Mouse (Mus musculus) forebrain, embryonic 16.5 days (tissue): Measurements from ENCODE around the gene Ttc30a1. TPM values are rescaled to one million over a fixed set of nuclear protein-coding genes. Genes with fewer than 3 reads are reported as not detected.
A peak's percentile ranks its signal among the peaks of the same experiment; 100 is the strongest.
"Not testable (repeated sequence)": the region's sequence is repeated elsewhere in the genome, so short reads cannot be mapped to it uniquely, and the experiment has no call there.

Experiments
- ATAC-seq: fragments of 200-750 bp; cut with Nextera tagmentation; 2 replicates; pipeline ENCODE4 v1.8.0; 2017; ENCODE audit warnings: mild to moderate bottlenecking, moderate library complexity
- H3K27ac ChIP-seq: fragments of 300-500 bp; sonication (generic); 2 replicates; pipeline ENCODE4 v1.5.1; 2014; ENCODE audit warnings: low read length, control low read depth
- H3K27me3 ChIP-seq: fragments of 300-500 bp; sonication (generic); replicated peaks from 2 replicates; pipeline ENCODE4 v1.6.1; 2014; ENCODE audit warnings: low read length; ENCODE audit not compliant: control insufficient read depth, insufficient read depth
- H3K36me3 ChIP-seq: fragments of 300-500 bp; sonication (generic); 2 replicates; pipeline ENCODE4 v1.6.1; 2014; ENCODE audit not compliant: control insufficient read depth, insufficient read depth
- H3K4me1 ChIP-seq: fragments of 300-500 bp; sonication (generic); replicated peaks from 2 replicates; pipeline ENCODE4 v1.6.1; 2014; ENCODE audit warnings: low read length; ENCODE audit not compliant: control insufficient read depth, insufficient read depth
- H3K4me2 ChIP-seq: fragments of 300-500 bp; sonication (generic); 2 replicates; pipeline ENCODE4 v1.6.1; 2014; ENCODE audit warnings: mild to moderate bottlenecking, low read length, control low read depth
- H3K4me3 ChIP-seq: fragments of 300-500 bp; sonication (generic); replicated peaks from 2 replicates; pipeline ENCODE4 v1.5.1; 2014; ENCODE audit warnings: mild to moderate bottlenecking, low read length, control low read depth
- H3K9ac ChIP-seq: fragments of 300-500 bp; sonication (generic); replicated peaks from 2 replicates; pipeline ENCODE4 v1.6.1; 2014; ENCODE audit warnings: low read depth, low read length, control low read depth
- H3K9me3 ChIP-seq: fragments of 300-500 bp; sonication (generic); 2 replicates; pipeline ENCODE4 v1.6.1; 2016; ENCODE audit warnings: low read length; ENCODE audit not compliant: control insufficient read depth
- WGBS: fragments of 180-500 bp; shearing (Covaris S2); extraction: QIAGEN DNeasy Blood & Tissue Kit; methylation state at CpG from one replicate; pipeline ENCODE4 v1.1.7; 2014; 5-methylcytosine and 5-hydroxymethylcytosine counted together
- polyA plus RNA-seq: library from polyadenylated mRNA; unstranded; fragments of >200 nt; fragmentation: Nextera tagmentation; extraction: Ambion mirVana; gene quantifications from 2 replicates; pipeline ENCODE4 v1.2.1, GENCODE M21; 2015

Gene Ttc30a1
- polyA plus RNA-seq, 1 experiment from 2014 or later = 7.4 TPM

DNA sequence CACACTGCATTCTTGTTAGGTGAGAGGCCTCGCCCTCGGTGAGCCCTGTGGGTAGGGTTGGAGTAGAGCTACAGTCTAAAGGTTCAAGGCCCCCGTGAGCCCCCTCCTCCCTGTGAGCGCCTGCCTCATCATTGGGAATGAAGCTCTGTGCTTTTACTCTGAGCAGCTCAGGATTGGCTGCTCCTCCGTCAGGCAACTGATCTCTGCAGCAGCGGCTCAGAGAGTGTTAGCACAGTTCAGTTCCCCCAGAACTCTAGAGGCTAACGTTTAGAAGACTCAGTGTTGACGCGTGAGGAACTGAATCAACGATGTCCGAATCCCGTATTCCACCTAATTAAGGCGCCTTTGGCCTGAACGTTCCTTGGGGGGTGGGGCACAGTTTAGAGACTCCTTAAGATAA is 26.1 kb downstream of the Ttc30a1 start:
- Histone ChIP-seq H3K4me1 (peaks cover 29% of the 10 kb centered on the region), H3K36me3 (no peaks in the 10 kb centered on the region), H3K27me3 (no peaks in the 10 kb centered on the region), H3K9me3 (no peaks in the 10 kb centered on the region), H3K27ac (no peak overlapping the region), H3K4me3 (no peak overlapping the region), H3K4me2 (no peak overlapping the region), H3K9ac (no peak overlapping the region)
- 48% methylated on average over 14 of the region's 14 CpGs for WGBS
- ATAC-seq = no peak

DNA sequence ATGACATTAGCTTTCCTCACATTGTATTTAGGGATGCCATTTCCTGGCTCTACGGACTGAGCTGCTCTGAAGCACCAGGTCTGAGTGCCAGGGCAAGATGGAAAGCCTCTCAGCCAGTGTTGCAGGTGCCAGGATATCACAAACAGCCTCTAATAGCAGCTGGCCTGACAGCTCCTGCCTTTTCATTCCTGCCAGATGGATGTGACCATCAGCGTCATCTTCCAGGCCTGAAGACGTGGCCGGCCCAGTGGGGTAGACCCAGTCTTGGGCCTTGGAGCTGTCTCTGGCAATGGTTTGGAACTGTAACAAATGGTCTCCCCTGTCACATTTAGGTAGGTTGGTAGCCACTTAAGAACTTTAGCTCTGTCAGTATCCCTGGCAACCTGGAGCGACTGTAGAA is 28.4 kb downstream of the Ttc30a1 start:
- no peaks in the 10 kb centered on the region for H3K9me3 ChIP-seq
- H3K9ac ChIP-seq = no peak overlapping the region
- H3K4me2 ChIP-seq = no peak overlapping the region
- whole genome bisulfite sequencing = 86% methylated on average over 5 of the region's 5 CpGs
- no peak for ATAC-seq
- H3K27me3 ChIP-seq = no peaks in the 10 kb centered on the region
- H3K27ac ChIP-seq = no peak overlapping the region
- no peaks in the 10 kb centered on the region for H3K36me3 ChIP-seq
- no peak overlapping the region for H3K4me3 ChIP-seq
- peaks cover 7% of the 10 kb centered on the region; the same call in 1 of the 2 replicates for H3K4me1 ChIP-seq

DNA sequence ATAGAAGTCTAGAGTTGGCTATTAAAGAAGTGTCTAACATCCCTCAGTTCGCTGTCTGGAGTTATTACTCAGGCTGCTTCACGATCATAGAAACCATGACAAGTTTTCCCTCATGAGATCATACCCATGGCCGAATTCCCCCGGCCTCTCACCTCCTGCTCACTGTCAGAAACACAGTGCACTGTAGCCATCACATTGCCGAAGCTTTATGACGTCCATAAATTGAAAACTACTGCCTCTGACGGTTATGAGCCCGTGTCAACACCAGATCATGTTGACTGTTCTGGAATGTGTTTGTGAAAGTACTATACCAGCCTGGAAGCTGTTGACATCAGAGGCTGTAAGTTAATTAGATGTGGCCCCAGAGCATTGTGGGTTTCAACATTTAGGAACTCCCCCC is 31.1 kb downstream of the Ttc30a1 start:
- no peak overlapping the region for H3K4me2 ChIP-seq
- no peak for ATAC-seq
- no peaks in the 10 kb centered on the region for H3K4me1 ChIP-seq
- H3K27me3 ChIP-seq = no peaks in the 10 kb centered on the region
- H3K4me3 ChIP-seq = no peak overlapping the region
- no peak overlapping the region for H3K27ac ChIP-seq
- no peaks in the 10 kb centered on the region for H3K9me3 ChIP-seq
- no peak overlapping the region for H3K9ac ChIP-seq
- WGBS = 93% methylated on average over 8 of the region's 8 CpGs
- no peaks in the 10 kb centered on the region for H3K36me3 ChIP-seq

- no peaks in the 10 kb centered on the region for H3K9me3 ChIP-seq
- WGBS = 4% methylated on average over 35 of the region's 42 CpGs
- H3K27ac ChIP-seq = peak within 1 kb of the TSS; percentile 92
- peak; percentile 92 for ATAC-seq
- H3K27me3 ChIP-seq = no peaks in the 10 kb centered on the region
- H3K4me3 ChIP-seq = peak within 1 kb of the TSS; percentile 60
- peak within 1 kb of the TSS; percentile 69 for H3K4me2 ChIP-seq
- peaks cover 6% of the 10 kb centered on the region for H3K4me1 ChIP-seq
- no peaks in the 10 kb centered on the region for H3K36me3 ChIP-seq
- H3K9ac ChIP-seq = peak within 1 kb of the TSS; percentile 66
Observed at GRCm38 (mm10) chr2:75938117-75939063, 43.4 kb downstream of the Ttc30a1 start, which contains the start of gene Ttc30b. TSS of gene Ttc30b (minus strand) at chr2:75938585.

DNA sequence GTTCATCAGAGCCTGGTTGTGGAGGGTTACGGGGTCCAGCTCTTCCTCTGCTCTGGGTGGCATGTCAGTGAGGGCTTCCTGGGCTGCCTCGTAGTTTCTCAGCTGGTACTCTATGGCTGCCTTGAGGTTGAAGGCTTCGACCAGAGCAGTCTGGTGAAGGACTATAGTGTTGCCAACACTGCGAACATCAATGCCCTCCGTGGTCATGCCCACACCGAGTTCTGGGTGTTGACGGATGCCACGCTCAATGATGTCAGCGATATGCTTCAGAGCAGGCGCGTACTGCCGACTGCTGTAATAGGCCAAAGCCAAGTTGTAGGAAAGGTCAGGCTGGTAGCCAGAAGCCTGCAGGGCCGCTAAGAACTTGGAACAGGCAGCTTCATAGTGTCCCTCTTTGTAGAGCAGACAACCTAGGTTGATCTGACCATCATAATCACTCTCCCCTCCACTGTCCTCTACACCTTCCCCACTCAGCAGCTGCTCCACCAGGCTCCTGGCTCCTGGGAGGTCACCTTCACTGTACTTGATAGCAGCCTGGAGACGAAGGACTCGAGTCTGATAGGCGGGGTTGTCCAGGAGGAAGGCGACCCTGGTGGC is 44.1 kb downstream of the Ttc30a1 start:
- ATAC-seq = peak; percentile 29
- H3K4me1 ChIP-seq, H3K36me3 ChIP-seq, H3K27me3 ChIP-seq, H3K27ac ChIP-seq, H3K9me3 ChIP-seq: not testable (repeated sequence)
- WGBS = 65% methylated on average over 14 of the region's 17 CpGs
- Histone ChIP-seq H3K4me2 (peak overlapping the region; percentile 69), H3K4me3 (peak overlapping the region; percentile 60), H3K9ac (peak overlapping the region; percentile 66)

DNA sequence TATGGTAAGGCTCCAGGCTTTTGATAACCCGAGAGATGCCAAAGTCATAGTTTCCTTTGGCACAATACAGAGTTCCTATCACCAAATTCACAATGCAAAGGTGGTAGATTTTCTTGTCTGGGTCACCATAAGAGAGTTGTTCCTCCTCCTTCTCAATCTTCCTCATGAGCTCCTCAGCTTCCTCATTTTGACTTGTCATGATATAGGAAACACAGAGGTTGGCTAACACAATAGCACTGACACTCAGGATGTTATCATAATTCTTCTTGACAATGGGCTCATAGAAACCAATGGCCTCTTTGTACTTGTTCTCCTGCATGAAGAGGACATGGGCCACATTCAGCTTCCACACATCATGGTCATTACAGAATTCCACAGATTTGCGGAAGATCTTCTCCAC is 45.1 kb downstream of the Ttc30a1 start:
- not testable (repeated sequence) for H3K4me3 ChIP-seq, H3K36me3 ChIP-seq, ATAC-seq, H3K9me3 ChIP-seq, H3K4me1 ChIP-seq, H3K27me3 ChIP-seq, H3K27ac ChIP-seq, H3K9ac ChIP-seq, H3K4me2 ChIP-seq
- 86% methylated on average over 2 of the region's 2 CpGs for WGBS

GRCm38 (mm10) chr2:75933541-75933940 is 48.2 kb downstream of the Ttc30a1 start:
- Histone ChIP-seq H3K4me2 (no peak overlapping the region), H3K9ac (no peak overlapping the region), H3K4me3 (no peak overlapping the region), H3K36me3 (no peaks in the 10 kb centered on the region), H3K9me3 (no peaks in the 10 kb centered on the region), H3K27ac (no peak overlapping the region), H3K4me1 (peaks cover 6% of the 10 kb centered on the region), H3K27me3 (no peaks in the 10 kb centered on the region)
- ATAC-seq = no peak
- 43% methylated on average over 7 of the region's 7 CpGs for WGBS

DNA sequence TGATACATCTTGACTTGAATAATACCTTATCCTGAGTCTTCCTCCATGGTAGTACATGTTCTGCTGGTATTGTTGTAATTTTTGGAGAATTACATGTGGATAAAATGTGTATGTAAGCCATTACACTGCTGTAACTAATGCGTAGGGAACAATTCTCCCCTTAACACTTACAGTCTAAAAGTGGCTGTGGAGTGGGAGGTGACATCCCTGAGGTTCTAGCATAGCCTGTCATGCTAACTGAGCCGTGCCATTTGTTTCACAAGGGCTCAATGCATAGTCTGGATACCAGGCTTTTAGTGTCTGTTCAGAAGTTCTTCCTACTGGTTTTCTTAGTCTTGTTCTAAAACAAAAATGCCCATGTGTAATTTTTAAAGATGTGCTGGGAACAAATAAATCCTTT is 50.8 kb downstream of the Ttc30a1 start:
- 91% methylated on average over 2 of the region's 2 CpGs for WGBS
- H3K4me2 ChIP-seq = no peak overlapping the region

GRCm38 (mm10) chr2:75929786-75930444 is 51.9 kb downstream of the Ttc30a1 start:
- Histone ChIP-seq H3K4me1 (peaks cover 2% of the 10 kb centered on the region; the same call in 1 of the 2 replicates), H3K4me3 (no peak overlapping the region), H3K27ac (no peak overlapping the region), H3K36me3 (no peaks in the 10 kb centered on the region), H3K27me3 (no peaks in the 10 kb centered on the region), H3K9ac (no peak overlapping the region), H3K4me2 (no peak overlapping the region), H3K9me3 (no peaks in the 10 kb centered on the region)
- 82% methylated on average over 6 of the region's 6 CpGs for WGBS
- no peak for ATAC-seq

More for the DNA sequence above, 50.8 kb downstream of the Ttc30a1 start:
- Histone ChIP-seq H3K4me1 (peaks cover 2% of the 10 kb centered on the region; the same call in 1 of the 2 replicates), H3K4me3 (no peak overlapping the region), H3K27ac (no peak overlapping the region), H3K9ac (no peak overlapping the region), H3K36me3 (no peaks in the 10 kb centered on the region), H3K27me3 (no peaks in the 10 kb centered on the region), H3K9me3 (no peaks in the 10 kb centered on the region)
- ATAC-seq = no peak
